8 mouse cellular contexts compared by ENCODE assay signal in the genomic region with DNA sequence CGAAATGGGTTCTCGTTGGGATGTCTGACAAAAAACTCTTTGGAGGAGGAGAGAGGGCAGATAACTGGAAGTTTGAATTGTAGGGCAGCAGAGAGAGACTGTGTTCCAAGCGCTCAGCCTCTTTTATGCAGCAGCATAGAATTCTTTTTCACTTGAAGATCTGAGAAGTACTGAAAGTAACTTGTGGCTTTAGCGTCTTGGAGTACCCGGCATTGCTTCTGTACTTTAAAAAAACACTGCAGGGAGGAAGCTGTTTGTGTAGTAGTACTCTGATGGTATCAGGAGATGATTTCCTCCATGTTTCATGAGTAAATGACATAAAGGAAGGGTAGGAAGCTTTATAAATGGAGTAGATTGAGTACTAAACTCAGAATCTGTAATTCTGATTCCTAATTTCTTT. TPM values are rescaled to one million over a fixed set of nuclear protein-coding genes. Genes with fewer than 3 reads are reported as not detected.
A peak's percentile ranks its signal among the peaks of the same experiment; 100 is the strongest.
DNase-seq lines count a peak whose midpoint lies in the region; ATAC-seq lines count a peak whose summit lies in the region.

No protein-coding gene starts in this region.

- 2% methylated on average over 5 of the region's 5 CpGs for WGBS in liver, embryonic 12.5 days (ENCODE audit: insufficient replicate concordance)

- peak overlapping the region; percentile 97 for H3K4me3 ChIP-seq in liver, embryonic 12.5 days

- H3K4me1 ChIP-seq in liver, embryonic 12.5 days: peaks cover 28% of the 10 kb centered on the region

- peak overlapping the region; percentile 96 for H3K9ac ChIP-seq in liver, embryonic 12.5 days

- peak; percentile 22 for DNase-seq in thymus, postnatal 0 days (ENCODE audit: low spot score)
- no peak for DNase-seq in thymus, postnatal 36 days
- peak; percentile 16 for DNase-seq in thymus, postnatal 25 days
- DNase-seq in layer of hippocampus, postnatal 25 days (ENCODE audit: extremely low spot score in 1 of 2, low spot score in 1 of 2): no peak

- ATAC-seq in erythroid progenitor cell, adult 5-6 weeks (replicated peaks; ENCODE audit: low FRiP score, poor library complexity, severe bottlenecking): 0 out of 2 replicates have a peak, but pooled peaks have one; percentile 4
- ATAC-seq in liver, embryonic 12.5 days: no peak
- ATAC-seq in megakaryocyte-erythroid progenitor cell, adult 5-6 weeks (replicated peaks; ENCODE audit: low FRiP score, low TSS enrichment, poor library complexity, severe bottlenecking): no peak
- no peak for ATAC-seq in frontal cortex, adult (ENCODE audit: low TSS enrichment)

- H3K27me3 ChIP-seq in liver, embryonic 12.5 days (replicated peaks): 0 out of 2 replicates have a peak, but pooled peaks cover 1% of the 10 kb centered on the region

- H3K4me2 ChIP-seq in liver, embryonic 12.5 days: peak overlapping the region; percentile 92

- H3K9me3 ChIP-seq in liver, embryonic 12.5 days (replicated peaks): no peaks in the 10 kb centered on the region

- peaks cover 17% of the 10 kb centered on the region for H3K36me3 ChIP-seq in liver, embryonic 12.5 days

- peak overlapping the region; percentile 91 for H3K27ac ChIP-seq in liver, embryonic 12.5 days

RNA-seq across cellular contexts. Expression of a gene that starts 1.0 kb away (rescaled TPM):
- polyA plus RNA-seq in thymus, postnatal 0 days (2015; fragmentation: Nextera tagmentation; extraction: Ambion mirVana): 63.8 and 73.9 TPM in 2 replicates
- total RNA-seq in erythroid progenitor cell, adult 5-6 weeks (2015; ENCODE audit: low replicate concordance): 33.2 and 42.3 TPM in 2 replicates
- total RNA-seq in erythroid progenitor cell, adult 5-6 weeks (2017; ENCODE audit: low replicate concordance): 19.6 and 23.8 TPM in 2 replicates
- polyA plus RNA-seq in liver, embryonic 12.5 days (2016; fragmentation: Nextera tagmentation; extraction: Ambion mirVana): 27.7 and 27.8 TPM in 2 replicates
- total RNA-seq in megakaryocyte-erythroid progenitor cell, adult 5-6 weeks (2014; fragmentation: Nextera tagmentation): 43.1 and 43.6 TPM in 2 replicates
- total RNA-seq in megakaryocyte-erythroid progenitor cell, adult 5-6 weeks (2017): 44.9 and 49.4 TPM in 2 replicates
- 10 to 100 TPM; 54.9 to 62.3 TPM for total RNA-seq in layer of hippocampus, postnatal 25 days (2021)

RNA-seq across cellular contexts. Expression of a gene that starts 13.2 kb away (rescaled TPM):
- polyA plus RNA-seq in thymus, postnatal 0 days (2015; fragmentation: Nextera tagmentation; extraction: Ambion mirVana): 46.7 and 49.1 TPM in 2 replicates
- total RNA-seq in erythroid progenitor cell, adult 5-6 weeks (2015; ENCODE audit: low replicate concordance): 8.4 and 9.0 TPM in 2 replicates
- 5.4 and 6.2 TPM in 2 replicates for total RNA-seq in erythroid progenitor cell, adult 5-6 weeks (2017; ENCODE audit: low replicate concordance)
- 47.4 and 49.6 TPM in 2 replicates for polyA plus RNA-seq in liver, embryonic 12.5 days (2016; fragmentation: Nextera tagmentation; extraction: Ambion mirVana)
- total RNA-seq in megakaryocyte-erythroid progenitor cell, adult 5-6 weeks (2014; fragmentation: Nextera tagmentation): 45.0 and 46.6 TPM in 2 replicates
- 31.1 and 40.3 TPM in 2 replicates for total RNA-seq in megakaryocyte-erythroid progenitor cell, adult 5-6 weeks (2017)
- total RNA-seq in layer of hippocampus, postnatal 25 days (2021): 10 to 100 TPM; 32.0 to 32.1 TPM

RNA-seq across cellular contexts. Expression of a gene that starts 57.6 kb away (rescaled TPM):
- polyA plus RNA-seq in thymus, postnatal 0 days (2015; fragmentation: Nextera tagmentation; extraction: Ambion mirVana): 28.9 and 33.1 TPM in 2 replicates
- total RNA-seq in erythroid progenitor cell, adult 5-6 weeks (2015; ENCODE audit: low replicate concordance): 68.1 and 71.7 TPM in 2 replicates
- 32.5 and 94.3 TPM in 2 replicates for total RNA-seq in erythroid progenitor cell, adult 5-6 weeks (2017; ENCODE audit: low replicate concordance)
- 43.6 and 46.4 TPM in 2 replicates for polyA plus RNA-seq in liver, embryonic 12.5 days (2016; fragmentation: Nextera tagmentation; extraction: Ambion mirVana)
- 26.0 TPM in 2 replicates for total RNA-seq in megakaryocyte-erythroid progenitor cell, adult 5-6 weeks (2014; fragmentation: Nextera tagmentation)
- 21.8 and 41.9 TPM in 2 replicates for total RNA-seq in megakaryocyte-erythroid progenitor cell, adult 5-6 weeks (2017)
- under 1 TPM; 0.80 to 0.98 TPM for total RNA-seq in layer of hippocampus, postnatal 25 days (2021)

RNA-seq across cellular contexts. Expression of a gene that starts 57.7 kb away (rescaled TPM):
- 121 and 134 TPM in 2 replicates for polyA plus RNA-seq in thymus, postnatal 0 days (2015; fragmentation: Nextera tagmentation; extraction: Ambion mirVana)
- 358 and 360 TPM in 2 replicates for total RNA-seq in erythroid progenitor cell, adult 5-6 weeks (2015; ENCODE audit: low replicate concordance)
- 406 and 409 TPM in 2 replicates for total RNA-seq in erythroid progenitor cell, adult 5-6 weeks (2017; ENCODE audit: low replicate concordance)
- polyA plus RNA-seq in liver, embryonic 12.5 days (2016; fragmentation: Nextera tagmentation; extraction: Ambion mirVana): 90.2 and 91.3 TPM in 2 replicates
- total RNA-seq in megakaryocyte-erythroid progenitor cell, adult 5-6 weeks (2014; fragmentation: Nextera tagmentation): 31.2 and 40.4 TPM in 2 replicates
- total RNA-seq in megakaryocyte-erythroid progenitor cell, adult 5-6 weeks (2017): 64.8 and 66.4 TPM in 2 replicates
- total RNA-seq in layer of hippocampus, postnatal 25 days (2021): under 1 TPM; 0.63 to 0.89 TPM

Comparison
In these comparisons a context has a peak if more than half of its experiments do, and no peak if none do; other contexts are left out.
1. DNase-seq: peak in thymus, postnatal 0 days (single experiment) and thymus, postnatal 25 days (single experiment); none in thymus, postnatal 36 days (0 of 2) and layer of hippocampus, postnatal 25 days (0 of 2).
2. RNA of a gene that starts 57.6 kb away (total RNA-seq): 32.5 to 94.3 TPM in erythroid progenitor cell, adult 5-6 weeks and 21.8 to 41.9 TPM in megakaryocyte-erythroid progenitor cell, adult 5-6 weeks; 0.80 to 0.98 TPM in layer of hippocampus, postnatal 25 days; every median in the first group is over 10 times any median in the second.